Mouse (Mus musculus) testis, adult 2 months (tissue): ENCODE data around the gene Pex11a.

Experiments
- CTCF ChIP-seq: fragments of 200-500 bp; IDR thresholded peaks from 2 replicates; pipeline ENCODE4 v1.5.1; 2012; ENCODE audit warnings: low read depth, mild to moderate bottlenecking, inconsistent platforms, low read length, moderate library complexity; ENCODE audit not compliant: control insufficient read depth, insufficient read depth, insufficient replicate concordance
- POLR2A ChIP-seq: fragments of 200-500 bp; IDR thresholded peaks from 2 replicates; pipeline ENCODE4 v1.6.1; 2012; ENCODE audit warnings: low read depth, mild to moderate bottlenecking, inconsistent platforms, low read length, moderate library complexity; ENCODE audit not compliant: control insufficient read depth

- TF ChIP-seq POLR2A (no peak), CTCF (no peak)
These were observed 18.4 kb upstream of the Pex11a start for GRCm38 (mm10) chr7:79761124-79761876.
